ENCODE assay signal across 8 mouse cellular contexts in the genomic region with DNA sequence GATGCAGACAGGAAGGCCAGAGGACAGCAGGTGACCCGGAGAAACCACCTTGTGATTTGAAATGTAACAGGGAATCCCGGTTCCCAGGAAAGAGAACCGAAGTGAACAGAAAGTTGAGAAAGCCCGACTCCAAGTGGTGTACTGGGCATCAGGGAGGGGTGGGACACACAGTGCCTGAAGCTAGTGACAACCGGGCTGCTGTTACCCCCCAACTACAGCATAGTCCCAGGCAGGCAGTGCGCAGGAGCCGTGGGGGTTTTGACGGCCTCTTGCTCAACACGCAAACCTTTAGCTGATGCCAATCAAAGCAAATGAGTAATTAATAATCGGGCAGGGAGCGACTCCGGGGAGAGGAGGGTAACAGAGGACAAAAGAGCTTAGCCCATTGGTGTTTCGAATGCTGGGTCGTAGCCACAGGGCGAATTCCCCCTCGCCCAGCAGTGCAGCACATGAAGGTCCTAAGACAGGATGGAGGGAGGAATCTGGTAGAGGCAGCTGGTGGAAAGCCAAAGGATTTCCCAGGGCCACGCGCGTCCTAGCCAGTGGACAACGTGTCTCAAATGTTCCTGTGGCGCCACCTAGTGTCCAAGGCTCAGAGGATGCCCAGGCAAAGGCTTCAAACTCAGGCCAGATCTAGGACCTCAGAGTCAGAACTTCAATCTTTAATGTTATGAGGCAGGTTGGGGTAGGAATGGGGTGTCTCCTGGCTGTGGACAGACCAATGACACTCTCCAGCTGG.
A peak's percentile ranks its signal among the peaks of the same experiment; 100 is the strongest.
DNase-seq lines count a peak whose midpoint lies in the region; ATAC-seq lines count a peak whose summit lies in the region.

No protein-coding gene starts in this region.

- H3K4me3 ChIP-seq in heart, embryonic 14.5 days (ENCODE audit: control insufficient read depth in 1 of 2, insufficient read depth in 1 of 2, low read depth in 1 of 2, low read length in 2 of 2): peak overlapping the region; percentile 11 to 18; a peak in 1 of 4 replicates
- 0 out of 2 replicates have a peak overlapping the region, but pooled peaks have one; percentile 3 for H3K4me3 ChIP-seq in liver, embryonic 11.5 days (ENCODE audit: low read depth, low read length)
- peak overlapping the region; percentile 21 for H3K4me3 ChIP-seq in stomach, embryonic 15.5 days (replicated peaks)

- H3K27ac ChIP-seq in heart, embryonic 14.5 days (replicated peaks in 1 of 2; ENCODE audit: control insufficient read depth in 1 of 2, insufficient read depth in 1 of 2, low read depth in 2 of 2, low read length in 2 of 2): peak overlapping the region; percentile 64 to 79
- H3K27ac ChIP-seq in liver, embryonic 11.5 days (ENCODE audit: low read depth, low read length): no peak overlapping the region
- H3K27ac ChIP-seq in stomach, embryonic 15.5 days: no peak overlapping the region

- peak overlapping the region; percentile 25; the same call in 1 of the 2 replicates for H3K9ac ChIP-seq in heart, embryonic 14.5 days (ENCODE audit: low read length)
- no peak overlapping the region for H3K9ac ChIP-seq in liver, embryonic 11.5 days (ENCODE audit: low read depth, low read length)
- H3K9ac ChIP-seq in stomach, embryonic 15.5 days: no peak overlapping the region

- peak; percentile 85 for DNase-seq in CD4-positive, CD25-positive, alpha-beta regulatory T cell, adult 2 months (ENCODE audit: low read depth, low spot score)
- DNase-seq in c-Kit-negative CD71-positive TER-119-positive erythroid progenitor cells, embryonic 14.5 days (ENCODE audit: low read depth, low spot score): peak; percentile 38
- peak; percentile 61 for DNase-seq in fibroblast of lung, adult 2 months (ENCODE audit: low read depth)
- DNase-seq in kidney, postnatal 10 days: peak; percentile 94
- DNase-seq in liver, embryonic 11.5 days (ENCODE audit: low spot score): peak; percentile 73
- DNase-seq in neural tube, embryonic 10.5 days (ENCODE audit: extremely low spot score, low spot score): peak; percentile 90

- no peaks in the 10 kb centered on the region for H3K27me3 ChIP-seq in heart, embryonic 14.5 days (ENCODE audit: control insufficient read depth, insufficient read depth, low read length)
- no peaks in the 10 kb centered on the region; the same call in 1 of the 2 replicates for H3K27me3 ChIP-seq in liver, embryonic 11.5 days (replicated peaks; ENCODE audit: control insufficient read depth, insufficient read depth, low read length)
- H3K27me3 ChIP-seq in stomach, embryonic 15.5 days (replicated peaks): no peaks in the 10 kb centered on the region

- peak; percentile 46 for ATAC-seq in heart, embryonic 14.5 days (ENCODE audit: insufficient number of reproducible peaks, insufficient read depth, low FRiP score, low read depth)
- peak; percentile 63 for ATAC-seq in liver, embryonic 11.5 days (replicated peaks; ENCODE audit: low FRiP score)
- peak; percentile 81 for ATAC-seq in stomach, embryonic 15.5 days (ENCODE audit: insufficient read depth, low FRiP score, low read depth)

- no peaks in the 10 kb centered on the region for H3K36me3 ChIP-seq in heart, embryonic 14.5 days (ENCODE audit: control insufficient read depth, insufficient read depth, low read length)
- H3K36me3 ChIP-seq in liver, embryonic 11.5 days (ENCODE audit: control insufficient read depth, insufficient read depth, low read length): no peaks in the 10 kb centered on the region
- no peaks in the 10 kb centered on the region for H3K36me3 ChIP-seq in stomach, embryonic 15.5 days

- H3K4me1 ChIP-seq in heart, embryonic 14.5 days (ENCODE audit: control insufficient read depth in 2 of 2, insufficient read depth in 2 of 2, low read length in 2 of 2): peaks cover 11 to 19% of the 10 kb centered on the region in 2 experiments
- peaks cover 12% of the 10 kb centered on the region for H3K4me1 ChIP-seq in liver, embryonic 11.5 days (replicated peaks; ENCODE audit: control insufficient read depth, insufficient read depth, low read length)
- H3K4me1 ChIP-seq in stomach, embryonic 15.5 days: peaks cover 13% of the 10 kb centered on the region; the same call in 1 of the 2 replicates

- no peaks in the 10 kb centered on the region for H3K9me3 ChIP-seq in heart, embryonic 14.5 days (ENCODE audit: control insufficient read depth, low read length)
- H3K9me3 ChIP-seq in liver, embryonic 11.5 days (ENCODE audit: control insufficient read depth, low read length): no peaks in the 10 kb centered on the region
- H3K9me3 ChIP-seq in stomach, embryonic 15.5 days: no peaks in the 10 kb centered on the region

- 40% methylated on average over 21 of the region's 21 CpGs for WGBS in heart, embryonic 14.5 days
- WGBS in liver, embryonic 11.5 days: 45% methylated on average over 21 of the region's 21 CpGs
- 37% methylated on average over 21 of the region's 21 CpGs for WGBS in stomach, embryonic 15.5 days

- H3K4me2 ChIP-seq in heart, embryonic 14.5 days (ENCODE audit: low read length): peak overlapping the region; percentile 52
- peak overlapping the region; percentile 48 for H3K4me2 ChIP-seq in liver, embryonic 11.5 days
- H3K4me2 ChIP-seq in stomach, embryonic 15.5 days: peak overlapping the region; percentile 51

Comparison
In these comparisons a context has a peak if more than half of its experiments do, and no peak if none do; other contexts are left out.
1. DNase-seq: peak in every context shown above with its lines; median percentile 94 in kidney, postnatal 10 days; 90 in neural tube, embryonic 10.5 days; 85 in CD4-positive, CD25-positive, alpha-beta regulatory T cell, adult 2 months; 73 in liver, embryonic 11.5 days; 61 in fibroblast of lung, adult 2 months; 38 in c-Kit-negative CD71-positive TER-119-positive erythroid progenitor cells, embryonic 14.5 days.
2. H3K27ac ChIP-seq: peak in heart, embryonic 14.5 days (2 of 2); none in liver, embryonic 11.5 days (single experiment) and stomach, embryonic 15.5 days (single experiment).
3. Peak in every context shown above with its lines, with median percentiles within 50 percentile points of each other: ATAC-seq, H3K4me2 ChIP-seq and H3K4me3 ChIP-seq.